Mouse (Mus musculus) adrenal gland (tissue): ENCODE measurements at regions not wholly inside any gene's neighbourhood (a gene's known extent, or its start where the extent isn't known, plus 50 kb on each side); places are given as distances from the start of the nearest gene placed in this dataset.

Source experiments
- intact Hi-C: fragments of 180-260 bp; cut with DNase I; formaldehyde crosslinking; loops from one replicate; pipeline ENCODE4 v1.15.1; 2025

- intact Hi-C loops, result no loop called here
Observed at GRCm38 (mm10) chr13:18063677-18064076, 70.5 kb upstream of the Yae1d1 start.

- intact Hi-C loops, result no loop called here
Observed at GRCm38 (mm10) chr13:18060265-18060664, 67.1 kb upstream of the Yae1d1 start.

- intact Hi-C loops, result loop anchor here (2.0 to 10.0 kb wide), 3 partner anchors 115 to 1077 kb away; no protein-coding TSS in a partner anchor
Observed at GRCm38 (mm10) chr13:18057231-18057912, 64.2 kb upstream of the Yae1d1 start.

GRCm38 (mm10) chr13:18056816-18057215 lies 63.7 kb upstream of the Yae1d1 start:
- intact Hi-C loops, result loop anchor here (2.0 to 10.0 kb wide), 3 partner anchors 116 to 1078 kb away; no protein-coding TSS in a partner anchor

- intact Hi-C loops, result no loop called here
Observed at GRCm38 (mm10) chr13:18043154-18043553, 50.0 kb upstream of the Yae1d1 start.
